Mouse (Mus musculus): ENCODE data around the gene Katnb1. TPM values are rescaled to one million over a fixed set of nuclear protein-coding genes. Genes with fewer than 3 reads are reported as not detected.

The Katnb1 gene
- total RNA-seq, 2 experiments from 2014 or later: 6.1 to 8.2 TPM

DNA sequence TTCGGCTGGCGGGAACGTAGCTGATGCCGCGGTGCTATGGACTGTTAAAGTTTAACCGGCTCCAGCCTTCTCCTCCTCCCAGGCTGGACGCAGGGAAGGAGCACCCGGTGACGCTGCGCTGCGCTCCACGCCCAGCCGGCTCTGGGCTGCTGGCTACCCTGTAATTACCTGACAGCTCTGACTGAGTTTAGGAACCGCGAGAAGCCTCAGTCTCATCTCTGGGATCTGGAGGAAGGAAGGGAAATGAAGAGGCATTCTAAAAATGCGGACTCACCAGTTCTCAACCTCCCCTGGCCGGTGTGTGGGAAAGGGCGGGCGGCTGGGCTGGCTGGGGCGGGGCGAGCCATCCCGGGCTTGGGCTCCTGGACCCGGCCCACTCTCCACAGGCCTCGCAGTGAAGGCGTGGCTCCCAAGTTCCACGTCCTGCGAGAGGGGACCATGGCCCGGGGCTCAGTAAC is 56.7 kb downstream of the Katnb1 start:
- peak; percentile 31 to 56 for DNase-seq
- intact Hi-C loops (cut with DNase I): no loop called here

DNA sequence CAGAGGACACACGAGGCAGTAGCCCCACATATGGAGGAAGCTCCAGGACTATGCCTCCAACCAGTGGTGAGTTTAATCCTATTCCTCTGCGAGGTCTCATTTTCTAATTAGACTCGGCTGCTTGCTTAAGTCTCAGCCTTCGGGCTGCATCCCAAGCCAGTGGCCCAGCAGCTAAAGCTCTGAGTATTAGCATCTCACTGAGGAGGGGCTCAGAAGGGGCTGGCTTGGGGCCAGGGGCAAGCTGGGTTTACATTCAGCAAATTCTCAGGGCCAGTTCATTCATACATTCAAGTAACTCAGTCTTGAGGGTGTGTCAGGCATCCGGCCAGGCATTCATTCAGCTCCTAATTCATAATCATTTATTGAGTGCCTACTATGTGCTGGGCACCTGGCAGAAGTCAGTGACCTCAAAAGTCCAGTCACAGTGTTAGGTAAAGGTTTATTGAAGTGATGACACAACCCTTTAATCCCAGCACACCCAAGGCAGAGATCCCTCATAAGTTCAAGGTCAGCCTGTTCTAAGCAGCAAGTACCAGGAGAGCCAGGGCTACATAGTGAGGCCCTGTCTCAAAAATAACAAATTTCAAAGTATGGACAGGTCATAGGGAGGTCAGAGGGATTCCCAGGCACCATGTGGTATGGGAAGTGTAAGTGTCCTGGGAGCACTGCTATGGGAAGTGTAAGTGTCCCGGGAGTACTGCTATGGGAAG is 57.5 kb downstream of the Katnb1 start:
- intact Hi-C loops (cut with DNase I): no loop called here
- DNase-seq: no peak

DNA sequence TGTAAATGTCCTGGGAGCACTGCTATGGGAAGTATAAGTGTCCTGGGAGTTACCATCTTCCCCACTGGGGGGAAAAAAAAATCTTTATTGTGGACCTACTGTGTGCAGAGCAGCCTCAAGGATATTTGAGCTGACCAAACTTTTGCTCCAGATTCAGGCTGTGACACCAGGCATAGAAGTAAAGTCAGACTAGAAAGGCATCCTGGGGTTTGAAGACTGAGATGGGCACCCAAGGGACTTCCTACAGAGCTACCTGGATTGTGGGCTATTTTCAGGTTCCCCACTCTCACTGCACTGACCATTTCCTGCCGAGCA is 58.0 kb downstream of the Katnb1 start:
- no peak for DNase-seq
- intact Hi-C loops (cut with DNase I): no loop called here

DNA sequence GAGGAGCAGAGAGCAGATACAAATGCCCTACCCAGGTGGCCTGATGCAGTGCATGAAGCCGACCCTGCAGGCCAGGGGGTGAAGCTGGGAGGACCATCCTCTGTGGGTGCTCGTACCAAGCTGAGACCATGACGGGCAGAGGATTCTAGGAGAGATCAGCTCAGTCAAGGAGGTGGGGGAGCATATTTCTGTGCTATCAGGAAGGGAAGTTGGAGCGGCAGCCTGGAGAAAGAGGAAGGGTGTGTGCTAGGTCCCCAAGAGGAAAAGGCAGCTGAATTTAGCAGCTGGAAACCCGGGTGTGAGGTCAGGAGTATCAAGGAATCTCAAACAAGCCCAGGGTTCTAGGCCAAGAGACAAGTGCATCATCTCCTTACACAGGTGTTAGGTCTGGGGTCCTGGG is 59.6 kb downstream of the Katnb1 start:
- intact Hi-C loops (cut with DNase I): no loop called here
- no peak for DNase-seq

GRCm38 (mm10) chr8:95141026-95141425 is 60.0 kb downstream of the Katnb1 start:
- no peak for DNase-seq
- intact Hi-C loops (cut with DNase I): no loop called here

DNA sequence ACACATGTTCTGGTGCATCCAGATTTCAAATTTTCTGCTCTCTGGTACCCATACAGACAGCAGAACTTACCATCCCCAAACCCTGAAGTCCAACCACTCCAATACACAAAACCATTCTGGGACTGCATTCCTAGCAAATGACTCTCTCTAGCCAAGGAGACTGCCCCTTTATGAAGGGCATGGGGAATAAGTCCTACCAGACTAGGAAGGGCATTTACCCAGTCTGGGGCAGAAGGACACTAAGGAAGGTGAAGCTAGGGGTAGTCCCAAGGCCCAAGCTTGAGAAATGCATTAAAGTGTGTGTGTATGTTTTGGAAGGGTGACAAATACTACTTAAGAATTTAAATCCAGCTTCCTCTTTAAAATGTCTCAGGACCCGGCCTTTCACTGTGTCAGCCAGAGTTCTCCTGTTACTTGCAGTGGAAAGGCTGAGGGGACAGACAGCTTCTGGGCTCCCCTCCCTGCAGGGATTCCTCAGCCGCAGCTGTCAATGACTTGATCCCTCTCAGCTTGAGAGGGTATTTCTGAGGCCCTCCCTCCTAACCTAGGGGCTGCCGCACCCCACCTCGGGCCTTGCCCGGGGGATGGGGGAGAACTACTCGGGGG is 60.6 kb downstream of the Katnb1 start:
- intact Hi-C loops (cut with DNase I): no loop called here
- no peak for DNase-seq

GRCm38 (mm10) chr8:95142075-95142831 is 61.3 kb downstream of the Katnb1 start:
- intact Hi-C loops (cut with DNase I): no loop called here
- peak in 1 of 2 experiments; percentile 67 for DNase-seq

DNA sequence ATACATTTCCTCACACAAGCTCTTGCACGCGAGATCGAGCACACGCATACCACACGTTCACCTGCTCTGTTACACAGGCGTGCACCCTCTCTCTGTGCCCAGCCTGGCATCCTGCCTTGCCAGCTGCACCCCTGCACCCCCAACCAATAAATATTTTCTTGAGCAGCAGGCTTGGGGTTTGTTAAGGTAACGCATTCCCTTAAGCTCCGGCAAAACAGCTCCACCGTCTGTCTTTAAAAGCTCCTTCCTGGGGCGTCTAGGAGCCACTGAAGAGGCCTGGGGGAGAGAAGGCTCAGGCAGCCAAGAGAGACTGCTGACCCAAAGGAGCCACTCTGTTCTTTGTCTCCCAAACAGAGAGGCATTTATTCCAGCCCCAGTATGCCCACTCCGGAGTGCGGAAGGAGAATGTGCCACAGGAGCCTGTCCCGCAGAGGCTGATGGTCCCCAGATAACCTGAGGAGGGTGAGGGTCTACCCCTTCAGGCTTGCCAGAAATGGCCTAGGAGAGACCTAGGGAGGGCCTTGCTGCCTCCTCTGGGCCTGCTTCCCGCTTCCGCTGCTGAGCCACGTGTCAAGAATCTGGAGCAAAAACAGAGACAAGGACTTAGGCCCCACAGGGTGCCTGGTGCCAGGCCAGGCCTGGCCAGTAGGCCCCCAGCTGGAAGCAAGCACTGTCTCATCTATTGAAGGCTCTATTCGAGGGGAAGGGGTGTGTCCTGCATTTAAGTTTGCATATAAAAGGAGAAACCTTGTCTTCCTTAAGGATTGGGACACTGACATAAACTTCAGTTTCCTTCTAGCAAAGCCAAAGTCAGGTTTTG is 62.2 kb downstream of the Katnb1 start:
- DNase-seq: no peak
- intact Hi-C loops (cut with DNase I): no loop called here

- no peak for DNase-seq
- intact Hi-C loops (cut with DNase I): no loop called here
These were observed 63.0 kb downstream of the Katnb1 start for GRCm38 (mm10) chr8:95143805-95144630.

GRCm38 (mm10) chr8:95144631-95145015 is 63.6 kb downstream of the Katnb1 start:
- DNase-seq: no peak
- intact Hi-C loops (cut with DNase I): no loop called here

DNA sequence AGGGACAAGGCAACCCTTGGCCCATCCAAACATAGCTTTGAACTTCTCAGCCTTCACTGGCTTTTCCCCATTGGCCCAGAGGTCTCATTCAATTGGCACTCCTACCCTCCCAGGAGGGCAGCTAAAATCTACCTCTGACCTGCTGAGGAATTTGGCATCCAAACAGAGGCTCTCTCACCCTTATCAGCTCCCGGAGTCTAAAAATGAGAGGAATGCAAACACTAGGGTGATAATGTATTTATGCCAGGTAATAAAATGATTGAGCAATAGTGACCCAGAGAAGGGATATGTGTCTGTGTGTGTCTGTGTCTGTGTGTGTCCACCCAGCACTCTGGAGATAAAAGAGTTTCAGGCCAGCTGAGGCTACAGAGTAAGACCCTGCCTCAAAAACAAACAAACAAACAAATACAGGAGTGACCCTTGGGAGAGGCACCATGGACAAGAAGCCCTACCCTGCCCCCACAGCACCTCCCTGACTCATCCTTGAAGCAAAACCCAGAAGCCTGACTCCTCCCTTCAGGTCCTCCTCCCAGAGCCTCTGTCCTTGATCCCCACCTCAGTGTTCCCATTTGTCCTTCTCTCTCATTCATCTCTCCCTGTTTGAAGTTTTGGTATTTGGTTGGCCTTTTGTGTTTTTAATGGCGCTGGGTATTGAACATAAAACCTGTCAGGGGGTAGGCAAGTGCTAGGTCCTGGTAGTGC is 65.2 kb downstream of the Katnb1 start:
- intact Hi-C loops (cut with DNase I): no loop called here
- no peak for DNase-seq

DNA sequence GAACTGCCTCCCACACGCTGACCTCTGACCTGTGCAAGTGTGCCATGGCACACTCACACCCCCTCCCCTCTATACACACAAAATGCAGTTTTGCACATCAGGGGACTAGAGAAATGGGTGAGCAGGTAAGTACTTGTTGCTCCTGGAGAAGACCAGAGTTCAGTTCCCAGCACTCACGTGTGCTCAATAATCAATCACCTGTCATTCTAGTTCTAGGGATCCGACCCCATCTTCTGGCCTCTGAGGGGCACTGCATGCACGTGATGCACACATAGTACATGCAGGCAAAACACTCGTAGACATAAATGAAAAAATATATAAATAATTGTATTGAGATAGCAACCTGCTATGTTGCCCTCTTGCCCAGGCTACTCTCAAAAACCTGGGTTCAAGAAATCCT is 65.9 kb downstream of the Katnb1 start:
- intact Hi-C loops (cut with DNase I): no loop called here
- DNase-seq: no peak

DNA sequence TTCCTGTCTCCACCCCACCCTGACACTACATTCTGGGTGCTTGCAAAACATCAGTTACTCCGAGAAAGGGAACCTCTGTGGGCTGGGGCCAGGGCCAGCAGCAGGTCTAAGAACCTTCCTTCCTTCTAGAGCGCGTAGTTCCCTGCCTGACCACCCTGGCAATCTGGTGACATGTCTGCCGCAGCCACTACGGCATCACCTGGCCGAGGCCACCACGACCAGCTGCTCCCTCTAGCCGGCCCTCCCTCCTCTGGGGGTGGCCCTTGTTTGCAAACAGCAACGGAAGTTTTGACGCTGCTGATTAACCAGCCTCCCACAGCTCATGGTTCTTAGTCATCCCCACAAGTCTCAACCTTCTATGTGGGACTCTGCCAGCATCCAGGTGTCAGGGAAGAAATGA is 68.4 kb downstream of the Katnb1 start:
- no peak for DNase-seq
- intact Hi-C loops (cut with DNase I): no loop called here

GRCm38 (mm10) chr8:95150608-95151007 is 69.6 kb downstream of the Katnb1 start:
- DNase-seq: no peak
- intact Hi-C loops (cut with DNase I): no loop called here

Other genes starting within 250 kb of the Katnb1 start
- 100 to 1,000 TPM; 411 to 443 TPM for gene Coq9, start 242.9 kb upstream of the Katnb1 start, total RNA-seq (2021)
- 10 to 100 TPM; 31.9 to 34.4 TPM for gene Ciapin1, start 242.8 kb upstream of the Katnb1 start, total RNA-seq (2021)
- gene Polr2c, start 223.7 kb upstream of the Katnb1 start, total RNA-seq (2021): 10 to 100 TPM; 34.3 to 44.5 TPM
- gene Dok4, start 204.9 kb upstream of the Katnb1 start, total RNA-seq (2021): 1 to 10 TPM; 2.6 to 4.9 TPM
- 1 to 10 TPM; 3.3 to 3.8 TPM for gene Ccdc102a, start 163.1 kb upstream of the Katnb1 start, total RNA-seq (2021)
- gene Adgrg5, start 157.5 kb upstream of the Katnb1 start, total RNA-seq (2021): not detected
- 10 to 100 TPM; 20.9 to 25.5 TPM for gene Adgrg1, start 106.4 kb upstream of the Katnb1 start, total RNA-seq (2021)
- gene Adgrg3, start 63.5 kb upstream of the Katnb1 start, total RNA-seq (2021): under 1 TPM; 0.20 to 0.52 TPM
- gene Drc7, start 26.1 kb upstream of the Katnb1 start, total RNA-seq (2021): not detected
- 10 to 100 TPM in 1 of 2 experiments, 1 to 10 TPM in 1; 6.9 to 10.9 TPM for gene Kifc3, start 121.6 kb downstream of the Katnb1 start, total RNA-seq (2021)
- under 1 TPM; 0.27 to 0.51 TPM for gene Cngb1, start 225.4 kb downstream of the Katnb1 start, total RNA-seq (2021)
- not detected for gene Tepp, start 229.4 kb downstream of the Katnb1 start, total RNA-seq (2021)